Mouse (Mus musculus) liver, adult 10 weeks (tissue): ENCODE measurements around the gene Tgif2lx1. TPM values are rescaled to one million over a fixed set of nuclear protein-coding genes. Genes with fewer than 3 reads are reported as not detected.

Experiments used
- polyA plus RNA-seq: library from polyadenylated mRNA; stranded (reverse); fragments of 350-450 nt; fragmentation: Illumina TruSeq; extraction: RNeasy Lipid Tissue Mini Kit (QIAGEN cat#74804); gene quantifications from one replicate; pipeline ENCODE4 v1.2.3, GENCODE M21; 2014; ENCODE audit warnings: low read depth, low replicate concordance

The Tgif2lx1 gene
- not detected for polyA plus RNA-seq

DNA sequence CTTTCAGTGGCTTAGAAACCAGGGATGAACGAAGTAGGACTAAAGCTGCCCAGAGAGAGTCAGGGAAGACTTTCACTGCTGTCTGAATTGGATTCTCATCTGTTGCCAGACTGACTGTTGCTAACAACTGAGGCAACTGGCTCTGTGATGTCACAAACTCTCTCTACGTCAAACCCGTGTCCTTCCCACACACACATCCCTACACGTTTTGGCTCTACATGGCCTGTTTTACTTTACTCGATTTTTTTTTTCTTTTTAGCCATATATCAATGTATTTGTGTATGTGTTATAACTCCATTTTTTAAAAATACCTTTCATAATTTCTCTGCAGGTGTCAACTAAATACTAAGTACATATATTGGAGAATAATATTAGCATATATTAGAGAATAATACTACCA lies at the start of gene Tgif2lx1:
TSS of gene Tgif2lx1 (minus strand) at position 101 of the 400 bp plus-strand sequence.

Other genes starting within 250 kb of the Tgif2lx1 start
- not detected for gene Tgif2lx2, start 53.5 kb downstream of the Tgif2lx1 start, polyA plus RNA-seq